Mouse (Mus musculus): ENCODE measurements around the gene Pcdh9. TPM values are rescaled to one million over a fixed set of nuclear protein-coding genes. Genes with fewer than 3 reads are reported as not detected.
A peak's percentile ranks its signal among the peaks of the same experiment; 100 is the strongest.

The Pcdh9 gene
- 18.0 and 19.3 TPM in 2 replicates for polyA plus RNA-seq (2015; fragmentation: Nextera tagmentation; extraction: Ambion mirVana)

- Histone ChIP-seq H3K36me3 (no peaks in the 10 kb centered on the region), H3K27ac (peak within 1 kb of the TSS; percentile 24), H3K27me3 (peaks cover 32% of the 10 kb centered on the region), H3K4me2 (peak within 1 kb of the TSS; percentile 86), H3K9me3 (replicated peaks) (no peaks in the 10 kb centered on the region), H3K9ac (peak within 1 kb of the TSS; percentile 45), H3K4me3 (replicated peaks) (peak within 1 kb of the TSS; percentile 57), H3K4me1 (peaks cover 12% of the 10 kb centered on the region)
- peak; percentile 99 for ATAC-seq (replicated peaks; ENCODE audit: low FRiP score)
- WGBS: under 1% methylated on average over 50 of the region's 50 CpGs
Observed at GRCm38 (mm10) chr14:93890519-93891370, at the start of gene Pcdh9. Gene Pcdh9 (minus strand): TSS chr14:93890679.

GRCm38 (mm10) chr14:93906928-93907327, 16.4 kb upstream of the Pcdh9 start:
- Histone ChIP-seq H3K27ac (no peak overlapping the region), H3K4me1 (no peaks in the 10 kb centered on the region), H3K36me3 (no peaks in the 10 kb centered on the region), H3K9ac (no peak overlapping the region), H3K4me3 (replicated peaks) (no peak overlapping the region), H3K27me3 (no peaks in the 10 kb centered on the region), H3K4me2 (no peak overlapping the region), H3K9me3 (replicated peaks) (no peaks in the 10 kb centered on the region)
- ATAC-seq (replicated peaks; ENCODE audit: low FRiP score): no peak
- WGBS: 86% methylated on average over 1 of the region's 1 CpGs

- no peaks in the 10 kb centered on the region for H3K36me3 ChIP-seq
- H3K4me1 ChIP-seq: no peaks in the 10 kb centered on the region
- no peaks in the 10 kb centered on the region for H3K9me3 ChIP-seq (replicated peaks)
- H3K4me2 ChIP-seq: no peak overlapping the region
- H3K27ac ChIP-seq: no peak overlapping the region
- no peak overlapping the region for H3K9ac ChIP-seq
- no peaks in the 10 kb centered on the region for H3K27me3 ChIP-seq
- H3K4me3 ChIP-seq (replicated peaks): no peak overlapping the region
- ATAC-seq (replicated peaks; ENCODE audit: low FRiP score): no peak
Observed at GRCm38 (mm10) chr14:93898533-93898932, 8.1 kb upstream of the Pcdh9 start.

GRCm38 (mm10) chr14:93895131-93895530, 4.7 kb upstream of the Pcdh9 start:
- Histone ChIP-seq H3K4me1 (peaks cover 7% of the 10 kb centered on the region), H3K27ac (no peak overlapping the region), H3K9ac (no peak overlapping the region), H3K4me3 (replicated peaks) (no peak overlapping the region), H3K27me3 (peaks cover 13% of the 10 kb centered on the region), H3K36me3 (no peaks in the 10 kb centered on the region), H3K4me2 (no peak overlapping the region), H3K9me3 (replicated peaks) (no peaks in the 10 kb centered on the region)
- no peak for ATAC-seq (replicated peaks; ENCODE audit: low FRiP score)
- WGBS: 86% methylated on average over 3 of the region's 3 CpGs

GRCm38 (mm10) chr14:93891371-93891746, 880 bp upstream of the Pcdh9 start:
- Histone ChIP-seq H3K4me2 (peak overlapping the region; percentile 86), H3K9me3 (replicated peaks) (no peaks in the 10 kb centered on the region), H3K27ac (peak overlapping the region; percentile 24), H3K9ac (peak overlapping the region; percentile 45), H3K4me1 (peaks cover 12% of the 10 kb centered on the region), H3K27me3 (peaks cover 32% of the 10 kb centered on the region), H3K36me3 (no peaks in the 10 kb centered on the region), H3K4me3 (replicated peaks) (peak overlapping the region; percentile 57)
- 1% methylated on average over 13 of the region's 13 CpGs for WGBS
- ATAC-seq (replicated peaks; ENCODE audit: low FRiP score): peak; percentile 26

GRCm38 (mm10) chr14:93889839-93890518, 500 bp downstream of the Pcdh9 start:
- peak overlapping the region; percentile 86 for H3K4me2 ChIP-seq
- H3K4me1 ChIP-seq: peaks cover 12% of the 10 kb centered on the region
- ATAC-seq (replicated peaks; ENCODE audit: low FRiP score): peak; percentile 13; the same call in 1 of the 2 replicates
- H3K9ac ChIP-seq: 0 out of 2 replicates have a peak overlapping the region, but pooled peaks have one; percentile 10
- no peaks in the 10 kb centered on the region for H3K9me3 ChIP-seq (replicated peaks)
- H3K27ac ChIP-seq: no peak overlapping the region
- H3K4me3 ChIP-seq (replicated peaks): peak overlapping the region; percentile 57
- H3K36me3 ChIP-seq: no peaks in the 10 kb centered on the region
- under 1% methylated on average over 20 of the region's 20 CpGs for WGBS
- H3K27me3 ChIP-seq: peaks cover 32% of the 10 kb centered on the region

- Histone ChIP-seq H3K9ac (no peak overlapping the region), H3K36me3 (no peaks in the 10 kb centered on the region), H3K27me3 (peaks cover 32% of the 10 kb centered on the region), H3K4me1 (peaks cover 12% of the 10 kb centered on the region), H3K9me3 (replicated peaks) (no peaks in the 10 kb centered on the region), H3K4me3 (replicated peaks) (peak overlapping the region; percentile 57), H3K4me2 (peak overlapping the region; percentile 86), H3K27ac (no peak overlapping the region)
- no peak for ATAC-seq (replicated peaks; ENCODE audit: low FRiP score)
- 43% methylated on average over 6 of the region's 6 CpGs for WGBS
Observed at GRCm38 (mm10) chr14:93889231-93889630, 1.2 kb downstream of the Pcdh9 start.

- peak overlapping the region; percentile 57; the same call in 1 of the 2 replicates for H3K4me3 ChIP-seq (replicated peaks)
- H3K27ac ChIP-seq: no peak overlapping the region
- no peak overlapping the region for H3K9ac ChIP-seq
- H3K9me3 ChIP-seq (replicated peaks): no peaks in the 10 kb centered on the region
- no peak for ATAC-seq (replicated peaks; ENCODE audit: low FRiP score)
- H3K27me3 ChIP-seq: peaks cover 32% of the 10 kb centered on the region
- no peaks in the 10 kb centered on the region for H3K36me3 ChIP-seq
- H3K4me2 ChIP-seq: peak overlapping the region; percentile 86
- peaks cover 12% of the 10 kb centered on the region for H3K4me1 ChIP-seq
- 78% methylated on average over 5 of the region's 5 CpGs for WGBS
Observed at GRCm38 (mm10) chr14:93888346-93888745, 2.1 kb downstream of the Pcdh9 start.

GRCm38 (mm10) chr14:93887066-93887465, 3.4 kb downstream of the Pcdh9 start:
- Histone ChIP-seq H3K4me1 (peaks cover 12% of the 10 kb centered on the region), H3K4me2 (no peak overlapping the region), H3K27ac (no peak overlapping the region), H3K9ac (no peak overlapping the region), H3K36me3 (no peaks in the 10 kb centered on the region), H3K27me3 (peaks cover 25% of the 10 kb centered on the region), H3K4me3 (replicated peaks) (no peak overlapping the region), H3K9me3 (replicated peaks) (no peaks in the 10 kb centered on the region)
- 70% methylated on average over 7 of the region's 7 CpGs for WGBS
- ATAC-seq (replicated peaks; ENCODE audit: low FRiP score): no peak

- H3K27ac ChIP-seq: no peak overlapping the region
- 84% methylated on average over 11 of the region's 11 CpGs for WGBS
- no peak for ATAC-seq (replicated peaks; ENCODE audit: low FRiP score)
- no peaks in the 10 kb centered on the region for H3K36me3 ChIP-seq
- H3K4me3 ChIP-seq (replicated peaks): no peak overlapping the region
- peaks cover 24% of the 10 kb centered on the region for H3K27me3 ChIP-seq
- no peaks in the 10 kb centered on the region for H3K9me3 ChIP-seq (replicated peaks)
- no peak overlapping the region for H3K4me2 ChIP-seq
- H3K9ac ChIP-seq: no peak overlapping the region
- peaks cover 8% of the 10 kb centered on the region; the same call in 1 of the 2 replicates for H3K4me1 ChIP-seq
Observed at GRCm38 (mm10) chr14:93885551-93886084, 4.9 kb downstream of the Pcdh9 start.

- Histone ChIP-seq H3K36me3 (no peaks in the 10 kb centered on the region), H3K27ac (no peak overlapping the region)
- ATAC-seq (replicated peaks; ENCODE audit: low FRiP score): 0 out of 2 replicates have a peak, but pooled peaks have one; percentile 52
Observed at GRCm38 (mm10) chr14:93884467-93884866, 6.0 kb downstream of the Pcdh9 start.

GRCm38 (mm10) chr14:93880071-93880470, 10.4 kb downstream of the Pcdh9 start:
- H3K27me3 ChIP-seq: no peaks in the 10 kb centered on the region
- no peak for ATAC-seq (replicated peaks; ENCODE audit: low FRiP score)
- no peaks in the 10 kb centered on the region for H3K4me1 ChIP-seq

More at GRCm38 (mm10) chr14:93884467-93884866, 6.0 kb downstream of the Pcdh9 start:
- no peak overlapping the region for H3K9ac ChIP-seq
- no peaks in the 10 kb centered on the region for H3K9me3 ChIP-seq (replicated peaks)
- H3K27me3 ChIP-seq: peaks cover 13% of the 10 kb centered on the region; the same call in 1 of the 2 replicates
- 4% methylated on average over 2 of the region's 2 CpGs for WGBS
- no peak overlapping the region for H3K4me2 ChIP-seq
- no peaks in the 10 kb centered on the region for H3K4me1 ChIP-seq
- H3K4me3 ChIP-seq (replicated peaks): no peak overlapping the region

More at GRCm38 (mm10) chr14:93880071-93880470, 10.4 kb downstream of the Pcdh9 start:
- no peaks in the 10 kb centered on the region for H3K9me3 ChIP-seq (replicated peaks)
- H3K4me2 ChIP-seq: no peak overlapping the region
- H3K36me3 ChIP-seq: no peaks in the 10 kb centered on the region
- no peak overlapping the region for H3K27ac ChIP-seq
- H3K9ac ChIP-seq: no peak overlapping the region
- no peak overlapping the region for H3K4me3 ChIP-seq (replicated peaks)
- 89% methylated on average over 1 of the region's 1 CpGs for WGBS

Measured in kidney, embryonic 15.5 days (tissue).